Mouse (Mus musculus) liver, postnatal 0 days (tissue): ENCODE measurements around the gene Grsf1. TPM values are rescaled to one million over a fixed set of nuclear protein-coding genes. Genes with fewer than 3 reads are reported as not detected.
A peak's percentile ranks its signal among the peaks of the same experiment; 100 is the strongest.

Source experiments
- ATAC-seq: fragments of 200-750 bp; cut with Nextera tagmentation; 2 replicates; pipeline ENCODE4 v1.8.0; 2017; ENCODE audit warnings: mild to moderate bottlenecking, moderate library complexity
- DNase-seq: peaks from one replicate; pipeline ENCODE4 v3.0.0-alpha.2; 2016
- H3K27ac ChIP-seq: fragments of 300-500 bp; sonication (generic); 2 replicates; pipeline ENCODE4 v1.5.1; 2014; ENCODE audit warnings: antibody characterized with exemption, moderate library complexity, mild to moderate bottlenecking, low read depth
- H3K27me3 ChIP-seq: fragments of 300-500 bp; sonication (generic); 2 replicates; pipeline ENCODE4 v1.6.1; 2014; ENCODE audit warnings: low read length, control low read depth, mixed read lengths; ENCODE audit not compliant: insufficient read depth
- H3K36me3 ChIP-seq: fragments of 300-500 bp; sonication (generic); replicated peaks from 2 replicates; pipeline ENCODE4 v1.6.1; 2014; ENCODE audit warnings: mild to moderate bottlenecking, control low read depth, low read length, moderate library complexity, mixed read lengths; ENCODE audit not compliant: insufficient read depth
- H3K4me1 ChIP-seq: fragments of 300-500 bp; sonication (generic); 2 replicates; pipeline ENCODE4 v1.6.1; 2014; ENCODE audit warnings: antibody characterized with exemption, mild to moderate bottlenecking, control low read depth; ENCODE audit not compliant: insufficient read depth
- H3K4me2 ChIP-seq: fragments of 300-500 bp; sonication (generic); 2 replicates; pipeline ENCODE4 v1.6.1; 2014; ENCODE audit warnings: low read depth, mild to moderate bottlenecking, low read length, moderate library complexity, mixed read lengths
- H3K4me3 ChIP-seq: fragments of 300-500 bp; sonication (generic); 2 replicates; pipeline ENCODE4 v1.5.1; 2014; ENCODE audit warnings: low read depth, low read length
- H3K9ac ChIP-seq: fragments of 300-500 bp; sonication (generic); replicated peaks from 2 replicates; pipeline ENCODE4 v1.6.1; 2014; ENCODE audit warnings: mild to moderate bottlenecking, moderate library complexity
- H3K9me3 ChIP-seq: fragments of 300-500 bp; sonication (generic); 2 replicates; pipeline ENCODE4 v1.6.1; 2016; ENCODE audit warnings: mild to moderate bottlenecking, control low read depth, low read length, mixed read lengths
- CTCF ChIP-seq: sonication (generic); IDR thresholded peaks from 2 replicates; pipeline ENCODE4 v1.5.1; 2016; ENCODE audit warnings: antibody characterized with exemption, low read depth
- EP300 ChIP-seq: IDR thresholded peaks from 2 replicates; pipeline ENCODE4 v1.6.1; 2016; ENCODE audit warnings: antibody characterized with exemption, low read depth, mild to moderate bottlenecking
- WGBS: fragments of 180-500 bp; shearing (Covaris S2); extraction: QIAGEN DNeasy Blood & Tissue Kit; methylation state at CpG from one replicate; pipeline ENCODE4 v1.1.7; 2014; ENCODE audit not compliant: insufficient replicate concordance; 5-methylcytosine and 5-hydroxymethylcytosine counted together
- polyA plus RNA-seq: library from polyadenylated mRNA; unstranded; fragments of >200 nt; fragmentation: Nextera tagmentation; extraction: Ambion mirVana; gene quantifications from 2 replicates; pipeline ENCODE4 v1.2.1, GENCODE M21; 2015

The Grsf1 gene
- polyA plus RNA-seq, 1 experiment from 2014 or later: 35.9 TPM

GRCm38 (mm10) chr5:88720116-88721002, 44.4 kb upstream of the Grsf1 start, which contains the start of gene Mob1b:
Mob1b (plus strand) TSS chr5:88720855.
- Histone ChIP-seq H3K4me2 (peak within 1 kb of the TSS; percentile 95), H3K27ac (peak within 1 kb of the TSS; percentile 93), H3K4me1 (peaks cover 35% of the 10 kb centered on the region), H3K9ac (peak within 1 kb of the TSS; percentile 95), H3K27me3 (no peaks in the 10 kb centered on the region), H3K4me3 (peak within 1 kb of the TSS; percentile 97), H3K9me3 (no peaks in the 10 kb centered on the region), H3K36me3 (no peaks in the 10 kb centered on the region)
- no peak for TF ChIP-seq CTCF
- peak; percentile 62; the same call in 1 of the 2 replicates for TF ChIP-seq EP300
- peak; percentile 98 for DNase-seq
- ATAC-seq: peak; percentile 91
- under 1% methylated on average over 53 of the region's 54 CpGs for WGBS

- no peaks in the 10 kb centered on the region for H3K9me3 ChIP-seq
- no peak overlapping the region for H3K4me2 ChIP-seq
- TF ChIP-seq CTCF: no peak
- no peak for TF ChIP-seq EP300
- no peaks in the 10 kb centered on the region for H3K27me3 ChIP-seq
- no peak overlapping the region for H3K4me3 ChIP-seq
- H3K27ac ChIP-seq: no peak overlapping the region
- H3K4me1 ChIP-seq: peaks cover 12% of the 10 kb centered on the region
- 78% methylated on average over 2 of the region's 2 CpGs for WGBS
- H3K36me3 ChIP-seq: no peaks in the 10 kb centered on the region
- DNase-seq: no peak
- no peak overlapping the region for H3K9ac ChIP-seq
- ATAC-seq: no peak
Observed at GRCm38 (mm10) chr5:88716983-88717382, 41.0 kb upstream of the Grsf1 start.

DNA sequence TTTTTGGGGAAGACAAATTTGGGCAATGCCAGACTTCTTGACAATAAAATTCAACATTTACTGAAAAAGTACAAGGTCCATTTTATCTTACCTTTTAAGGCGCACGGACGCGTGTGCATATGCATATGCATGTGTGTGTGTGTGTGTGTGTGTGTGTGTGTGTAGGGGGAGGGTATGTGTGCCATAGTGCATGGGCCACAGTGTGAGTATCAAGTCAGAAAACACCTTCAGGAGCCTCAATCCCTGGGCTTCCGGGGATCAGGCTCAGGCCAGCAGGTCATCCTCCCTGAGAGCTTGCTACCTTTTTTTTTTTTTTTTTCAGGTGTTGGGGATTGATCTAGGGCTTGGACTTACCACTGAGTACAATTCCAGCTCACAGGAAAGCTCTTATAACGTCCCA, 36.4 kb upstream of the Grsf1 start:
- TF ChIP-seq CTCF (no peak), EP300 (no peak)
- no peaks in the 10 kb centered on the region for H3K4me1 ChIP-seq
- H3K27me3 ChIP-seq: no peaks in the 10 kb centered on the region
- no peak overlapping the region for H3K9ac ChIP-seq
- no peak overlapping the region for H3K4me2 ChIP-seq
- ATAC-seq (no peak), DNase-seq (no peak)
- H3K36me3 ChIP-seq: no peaks in the 10 kb centered on the region
- H3K4me3 ChIP-seq: no peak overlapping the region
- H3K9me3 ChIP-seq: no peaks in the 10 kb centered on the region
- 70% methylated on average over 6 of the region's 6 CpGs for WGBS
- no peak overlapping the region for H3K27ac ChIP-seq

DNA sequence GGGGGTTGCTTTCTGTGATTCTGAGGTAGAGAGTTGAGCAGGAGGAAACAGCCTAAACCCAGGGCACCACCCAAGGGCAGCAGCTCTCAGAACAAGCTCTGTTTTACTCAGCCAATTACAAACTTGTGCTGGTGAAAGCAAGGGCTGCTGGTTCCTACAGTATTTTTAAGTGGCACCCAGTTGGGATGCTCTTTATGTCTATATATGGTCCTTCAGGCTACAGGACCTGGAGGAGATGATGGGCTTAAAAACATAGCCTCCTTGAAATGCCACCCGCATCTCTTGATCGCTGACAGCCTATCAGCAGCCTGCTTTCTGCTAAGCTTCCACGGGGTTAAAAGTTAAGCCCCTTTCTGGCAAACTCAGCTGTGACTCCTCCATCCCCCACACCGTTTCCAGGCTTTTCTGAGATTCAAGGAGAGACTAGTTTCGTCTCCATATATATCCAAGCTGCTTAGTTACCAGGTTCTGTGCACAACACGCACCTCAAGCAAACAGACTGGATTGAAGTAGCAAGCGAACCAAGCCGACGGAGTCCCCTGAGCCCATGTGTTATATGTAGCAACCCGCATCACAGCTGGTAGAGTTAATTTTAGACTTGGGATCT, 35.8 kb upstream of the Grsf1 start:
- DNase-seq: no peak
- no peaks in the 10 kb centered on the region for H3K9me3 ChIP-seq
- no peak for ATAC-seq
- H3K9ac ChIP-seq: no peak overlapping the region
- H3K36me3 ChIP-seq: no peaks in the 10 kb centered on the region
- H3K4me3 ChIP-seq: no peak overlapping the region
- H3K4me1 ChIP-seq: no peaks in the 10 kb centered on the region
- TF ChIP-seq CTCF (no peak), EP300 (no peak)
- H3K27me3 ChIP-seq: no peaks in the 10 kb centered on the region
- no peak overlapping the region for H3K27ac ChIP-seq
- H3K4me2 ChIP-seq: no peak overlapping the region
- 49% methylated on average over 10 of the region's 10 CpGs for WGBS

DNA sequence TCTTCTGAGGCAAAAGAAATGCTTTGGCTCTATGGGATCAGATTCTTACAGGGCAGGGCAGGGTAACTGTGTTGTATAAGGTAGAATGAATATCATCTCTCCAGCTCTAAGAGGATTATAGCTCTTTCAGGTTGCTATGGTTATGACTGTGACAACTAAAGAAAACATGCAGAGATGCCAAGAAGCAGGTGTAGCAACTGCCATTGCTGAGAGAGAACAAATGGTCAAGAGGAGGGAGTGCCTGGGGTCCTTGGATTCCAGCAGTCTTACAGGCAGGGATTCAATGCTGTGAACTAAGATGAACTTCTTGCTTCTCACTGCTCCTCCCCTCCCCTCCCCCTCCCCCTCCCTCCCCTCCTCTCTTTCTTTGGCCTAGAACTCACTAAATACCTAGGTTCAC, 35.2 kb upstream of the Grsf1 start:
- H3K27ac ChIP-seq: no peak overlapping the region
- no peak for ATAC-seq
- no peaks in the 10 kb centered on the region for H3K36me3 ChIP-seq
- no peaks in the 10 kb centered on the region for H3K27me3 ChIP-seq
- no peaks in the 10 kb centered on the region for H3K4me1 ChIP-seq
- no peak for TF ChIP-seq CTCF
- no peak for TF ChIP-seq EP300
- H3K9ac ChIP-seq: no peak overlapping the region
- no peaks in the 10 kb centered on the region for H3K9me3 ChIP-seq
- H3K4me2 ChIP-seq: no peak overlapping the region
- no peak for DNase-seq
- H3K4me3 ChIP-seq: no peak overlapping the region

- Histone ChIP-seq H3K9ac (no peak overlapping the region), H3K27me3 (no peaks in the 10 kb centered on the region), H3K4me2 (no peak overlapping the region), H3K4me1 (no peaks in the 10 kb centered on the region), H3K27ac (no peak overlapping the region), H3K36me3 (no peaks in the 10 kb centered on the region), H3K4me3 (no peak overlapping the region), H3K9me3 (no peaks in the 10 kb centered on the region)
- no peak for TF ChIP-seq CTCF
- no peak for TF ChIP-seq EP300
- no peak for DNase-seq
- WGBS: 74% methylated on average over 4 of the region's 4 CpGs
- no peak for ATAC-seq
Observed at GRCm38 (mm10) chr5:88703551-88703950, 27.6 kb upstream of the Grsf1 start.
